Mouse (Mus musculus): ENCODE measurements around the gene Tmc8. TPM values are rescaled to one million over a fixed set of nuclear protein-coding genes. Genes with fewer than 3 reads are reported as not detected.
"Not testable (repeated sequence)": the region's sequence is repeated elsewhere in the genome, so short reads cannot be mapped to it uniquely, and the experiment has no call there.

Gene Tmc8
- polyA plus RNA-seq, 1 experiment from 2014 or later = 18.8 TPM

DNA sequence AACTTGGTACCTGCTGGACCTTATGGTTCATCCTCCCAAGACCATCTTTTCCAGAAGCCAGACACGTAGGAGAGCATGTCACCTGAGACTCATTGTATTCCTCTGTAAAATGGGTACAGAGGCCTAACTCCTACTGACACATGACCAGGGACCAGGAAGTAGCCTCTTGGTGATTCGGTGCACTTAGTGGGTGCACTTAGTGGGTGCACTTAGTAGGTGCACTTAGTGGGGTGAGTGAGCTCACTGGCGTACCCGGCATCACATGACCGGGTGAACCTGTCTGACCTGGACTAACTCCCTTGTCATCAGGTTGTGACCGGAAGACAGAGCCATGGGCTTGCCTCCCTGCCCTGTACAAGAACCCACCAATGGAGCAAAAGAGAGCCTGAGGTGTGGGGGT lies 24.9 kb downstream of the Tmc8 start:
- Histone ChIP-seq H3K4me2 (no peak overlapping the region), H3K9ac (ENCODE audit: low read depth, low read length) (no peak overlapping the region), H3K4me1 (replicated peaks; ENCODE audit: control insufficient read depth, insufficient read depth, low read length) (peaks cover 25% of the 10 kb centered on the region), H3K27me3 (replicated peaks; ENCODE audit: control insufficient read depth, insufficient read depth, low read length) (no peaks in the 10 kb centered on the region), H3K27ac (ENCODE audit: low read depth, low read length) (no peak overlapping the region), H3K9me3 (ENCODE audit: control insufficient read depth, low read length) (no peaks in the 10 kb centered on the region), H3K36me3 (ENCODE audit: control insufficient read depth, insufficient read depth, low read length) (peaks cover 5% of the 10 kb centered on the region; the same call in 1 of the 2 replicates), H3K4me3 (ENCODE audit: low read depth, low read length) (no peak overlapping the region)
- DNase-seq (ENCODE audit: low spot score) (no peak), ATAC-seq (replicated peaks; ENCODE audit: low FRiP score) (no peak)
- WGBS = 95% methylated on average over 6 of the region's 6 CpGs

DNA sequence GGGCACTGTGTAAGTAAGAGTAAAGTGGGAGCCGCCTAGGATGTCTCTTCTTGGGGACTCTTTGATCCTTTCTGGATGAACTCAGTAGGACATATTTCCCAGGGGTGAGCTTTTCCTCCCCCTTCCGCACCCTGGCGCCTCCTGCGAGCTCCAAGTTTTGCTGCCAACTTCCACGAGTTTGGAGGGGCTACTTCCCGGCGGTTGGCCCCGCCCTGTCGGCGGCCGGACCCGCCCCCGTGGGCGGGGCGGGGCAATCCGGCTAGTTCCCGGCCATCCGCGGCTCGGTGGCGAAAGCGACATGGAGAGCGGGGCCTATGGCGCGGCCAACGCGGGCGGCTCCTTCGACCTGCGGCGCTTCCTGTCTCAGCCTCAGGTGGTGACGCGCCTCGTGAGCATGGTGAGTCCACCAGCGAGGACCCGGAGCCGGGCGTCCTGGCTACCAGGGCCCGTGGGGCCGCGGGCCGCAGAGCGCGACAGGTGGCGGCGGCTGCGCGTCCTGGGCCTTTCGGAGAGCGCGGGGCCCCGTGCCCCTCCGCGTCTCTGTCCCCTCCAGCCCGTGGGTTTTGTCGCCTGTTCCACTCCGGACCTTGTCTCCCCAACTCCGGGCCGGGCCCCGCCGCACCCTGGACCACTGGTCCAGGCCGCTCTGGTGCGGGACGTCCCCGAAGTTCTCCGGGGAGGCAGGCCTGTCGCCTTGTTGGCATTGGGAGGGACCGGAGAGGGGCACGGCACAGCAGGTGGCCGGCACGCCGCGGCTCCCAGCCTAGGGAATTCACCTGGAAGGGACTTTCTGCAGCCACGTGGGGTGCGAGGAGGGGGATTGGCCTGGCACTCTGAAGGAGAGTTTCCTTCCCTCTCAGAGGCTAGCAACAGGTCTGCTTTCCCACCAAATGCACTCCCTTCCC lies 27.8 kb downstream of the Tmc8 start, which contains the start of the genes Gm20708 and Syngr2:
Gene Gm20708 (plus strand): TSS at position 262 of the 905 bp plus-strand sequence.
Gene Syngr2 (plus strand): TSS at position 262 of the 905 bp plus-strand sequence.
- Histone ChIP-seq H3K9ac (ENCODE audit: low read depth, low read length) (peak within 1 kb of the TSS; percentile 98), H3K27me3 (replicated peaks; ENCODE audit: control insufficient read depth, insufficient read depth, low read length) (no peaks in the 10 kb centered on the region), H3K4me3 (ENCODE audit: low read depth, low read length) (peak within 1 kb of the TSS; percentile 98), H3K36me3 (ENCODE audit: control insufficient read depth, insufficient read depth, low read length) (peaks cover 25% of the 10 kb centered on the region), H3K9me3 (ENCODE audit: control insufficient read depth, low read length) (no peaks in the 10 kb centered on the region), H3K4me2 (peak within 1 kb of the TSS; percentile 99), H3K27ac (ENCODE audit: low read depth, low read length) (peak within 1 kb of the TSS; percentile 92), H3K4me1 (replicated peaks; ENCODE audit: control insufficient read depth, insufficient read depth, low read length) (peaks cover 22% of the 10 kb centered on the region)
- DNase-seq (ENCODE audit: low spot score) = peak; percentile 86
- under 1% methylated on average over 75 of the region's 75 CpGs for WGBS
- peak; percentile 75 for ATAC-seq (replicated peaks; ENCODE audit: low FRiP score)

DNA sequence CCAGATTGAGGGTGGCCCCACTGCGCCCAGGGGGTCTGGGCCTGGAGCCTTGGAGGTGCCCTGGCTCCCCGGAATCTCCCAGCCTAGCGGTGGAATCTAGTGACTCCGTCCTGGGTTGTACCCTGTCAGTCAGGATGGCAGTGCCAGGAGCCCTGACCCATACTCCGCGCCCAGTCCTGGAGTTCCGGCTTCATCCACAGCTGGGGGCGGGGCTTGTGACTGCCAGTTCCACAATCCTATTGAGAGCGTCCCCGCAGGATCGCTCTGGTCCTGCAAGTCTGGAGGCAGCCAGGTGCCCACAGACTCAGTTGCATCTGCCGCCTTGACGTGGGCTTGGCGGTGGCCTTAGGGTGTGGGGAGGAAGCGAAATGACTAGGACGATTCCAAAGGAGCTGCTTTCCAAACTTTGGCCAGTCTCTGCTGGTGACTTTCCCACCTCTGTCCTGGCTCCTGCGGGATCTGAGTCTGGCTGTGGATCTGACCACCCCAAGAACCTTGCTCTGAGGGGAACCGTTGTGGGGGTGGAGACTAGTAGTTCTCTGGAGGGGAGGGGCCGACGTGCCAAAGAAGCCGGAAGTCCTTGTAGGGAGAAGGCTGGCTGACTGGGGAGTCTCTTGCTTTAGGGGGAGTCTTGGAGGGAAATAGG lies 28.6 kb downstream of the Tmc8 start:
- Histone ChIP-seq H3K27ac (ENCODE audit: low read depth, low read length) (peak overlapping the region; percentile 92), H3K4me3 (ENCODE audit: low read depth, low read length) (peak overlapping the region; percentile 98), H3K9me3 (ENCODE audit: control insufficient read depth, low read length) (no peaks in the 10 kb centered on the region), H3K4me1 (replicated peaks; ENCODE audit: control insufficient read depth, insufficient read depth, low read length) (peaks cover 22% of the 10 kb centered on the region), H3K36me3 (ENCODE audit: control insufficient read depth, insufficient read depth, low read length) (peaks cover 30% of the 10 kb centered on the region), H3K9ac (ENCODE audit: low read depth, low read length) (peak overlapping the region; percentile 98), H3K4me2 (peak overlapping the region; percentile 99), H3K27me3 (replicated peaks; ENCODE audit: control insufficient read depth, insufficient read depth, low read length) (no peaks in the 10 kb centered on the region)
- DNase-seq (ENCODE audit: low spot score) = peak; percentile 82
- WGBS = under 1% methylated on average over 21 of the region's 21 CpGs
- peak; percentile 75 for ATAC-seq (replicated peaks; ENCODE audit: low FRiP score)

DNA sequence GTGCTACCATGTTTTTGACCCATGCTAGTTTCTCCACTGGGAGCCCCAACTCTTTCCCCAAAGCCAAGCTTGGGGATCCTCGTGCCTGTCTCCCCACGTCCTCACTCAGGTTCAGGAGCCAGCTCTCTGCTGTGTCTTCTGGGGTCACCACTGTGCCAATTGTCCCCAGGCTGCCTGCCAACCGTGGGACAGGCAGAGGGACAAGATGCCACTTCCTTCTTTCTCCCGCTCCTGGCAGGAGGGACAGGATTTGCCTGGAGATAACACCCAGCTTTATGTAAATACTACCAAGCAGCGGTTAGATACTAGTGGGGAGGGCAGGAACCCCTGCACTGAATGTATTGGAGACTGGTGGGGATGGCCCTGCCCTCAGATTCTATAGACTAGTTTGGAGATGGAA lies 32.0 kb downstream of the Tmc8 start:
- DNase-seq (ENCODE audit: low spot score) = no peak
- Histone ChIP-seq H3K9me3 (ENCODE audit: control insufficient read depth, low read length) (no peaks in the 10 kb centered on the region), H3K27ac (ENCODE audit: low read depth, low read length) (no peak overlapping the region), H3K4me3 (ENCODE audit: low read depth, low read length) (no peak overlapping the region), H3K27me3 (replicated peaks; ENCODE audit: control insufficient read depth, insufficient read depth, low read length) (no peaks in the 10 kb centered on the region), H3K4me1 (replicated peaks; ENCODE audit: control insufficient read depth, insufficient read depth, low read length) (peaks cover 21% of the 10 kb centered on the region), H3K9ac (ENCODE audit: low read depth, low read length) (no peak overlapping the region), H3K4me2 (no peak overlapping the region), H3K36me3 (ENCODE audit: control insufficient read depth, insufficient read depth, low read length) (peaks cover 47% of the 10 kb centered on the region)
- ATAC-seq (replicated peaks; ENCODE audit: low FRiP score) = no peak
- 71% methylated on average over 5 of the region's 5 CpGs for WGBS

DNA sequence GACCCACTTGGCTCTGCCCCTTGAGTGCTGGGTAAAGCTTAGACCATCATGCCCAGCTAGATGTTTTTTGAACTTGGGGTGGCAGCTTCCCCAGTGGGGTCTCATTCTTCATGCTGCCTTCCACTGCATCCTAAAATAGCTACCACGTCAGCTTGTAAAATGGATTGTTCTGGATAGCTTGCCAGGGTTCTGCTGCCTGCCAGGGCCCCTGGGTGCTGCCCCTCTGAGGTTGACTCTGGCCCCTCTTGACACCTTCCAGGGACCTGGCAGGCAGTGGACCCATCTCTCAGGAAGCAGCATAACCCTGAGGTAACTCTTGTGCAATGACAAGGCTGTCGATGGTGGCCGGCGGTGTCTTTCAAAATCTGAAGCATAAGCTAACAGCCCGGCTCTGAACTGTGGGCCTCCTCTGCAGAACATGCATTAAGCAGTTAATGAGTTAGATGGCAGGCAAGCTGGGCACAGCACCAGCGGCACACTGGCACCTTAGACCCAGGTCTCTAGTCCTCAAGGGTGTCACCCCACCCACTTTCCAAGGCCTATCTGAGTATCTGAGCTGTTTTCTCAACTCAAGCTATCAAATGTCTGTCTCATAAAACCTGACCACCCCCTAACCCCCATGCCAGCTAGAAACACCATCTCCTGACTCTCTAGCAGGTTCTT lies 33.0 kb downstream of the Tmc8 start:
- no peaks in the 10 kb centered on the region for H3K27me3 ChIP-seq (replicated peaks; ENCODE audit: control insufficient read depth, insufficient read depth, low read length)
- H3K4me3 ChIP-seq (ENCODE audit: low read depth, low read length) = no peak overlapping the region
- no peak for DNase-seq (ENCODE audit: low spot score)
- no peak overlapping the region for H3K9ac ChIP-seq (ENCODE audit: low read depth, low read length)
- H3K9me3 ChIP-seq (ENCODE audit: control insufficient read depth, low read length) = no peaks in the 10 kb centered on the region
- H3K36me3 ChIP-seq (ENCODE audit: control insufficient read depth, insufficient read depth, low read length) = peaks cover 48% of the 10 kb centered on the region
- H3K4me1 ChIP-seq (replicated peaks; ENCODE audit: control insufficient read depth, insufficient read depth, low read length) = peaks cover 16% of the 10 kb centered on the region
- no peak for ATAC-seq (replicated peaks; ENCODE audit: low FRiP score)
- WGBS = 83% methylated on average over 6 of the region's 6 CpGs
- no peak overlapping the region for H3K4me2 ChIP-seq
- 0 out of 2 replicates have a peak overlapping the region, but pooled peaks have one; percentile 29 for H3K27ac ChIP-seq (ENCODE audit: low read depth, low read length)

DNA sequence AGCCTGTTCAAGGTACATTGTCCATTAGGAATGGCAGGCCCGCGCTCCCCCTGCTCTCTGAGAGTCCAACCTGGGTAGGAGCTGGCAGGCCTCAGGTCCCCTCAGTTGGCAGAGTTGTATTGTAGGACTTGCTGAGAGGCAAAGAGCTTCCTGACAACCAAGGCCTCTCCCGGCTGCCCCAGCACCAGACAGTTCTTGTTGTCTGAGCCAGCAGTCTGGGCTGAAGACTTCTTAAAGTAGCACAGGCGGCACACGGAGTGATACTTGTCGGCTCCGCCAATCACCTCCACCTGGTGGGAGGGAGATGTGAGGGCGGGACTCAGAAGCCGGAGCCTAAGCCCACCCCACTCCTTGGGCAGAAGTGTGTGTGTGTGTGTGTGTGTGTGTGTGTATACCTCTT lies 34.0 kb downstream of the Tmc8 start:
- ATAC-seq (replicated peaks; ENCODE audit: low FRiP score); H3K9ac ChIP-seq (ENCODE audit: low read depth, low read length); H3K4me2 ChIP-seq; H3K4me3 ChIP-seq (ENCODE audit: low read depth, low read length); H3K4me1 ChIP-seq (replicated peaks; ENCODE audit: control insufficient read depth, insufficient read depth, low read length); DNase-seq (ENCODE audit: low spot score); H3K27me3 ChIP-seq (replicated peaks; ENCODE audit: control insufficient read depth, insufficient read depth, low read length); H3K9me3 ChIP-seq (ENCODE audit: control insufficient read depth, low read length): not testable (repeated sequence)
- 69% methylated on average over 9 of the region's 9 CpGs for WGBS
- H3K27ac ChIP-seq (ENCODE audit: low read depth, low read length) = 0 out of 2 replicates have a peak overlapping the region, but pooled peaks have one; percentile 2
- peaks cover 49% of the 10 kb centered on the region for H3K36me3 ChIP-seq (ENCODE audit: control insufficient read depth, insufficient read depth, low read length)

DNA sequence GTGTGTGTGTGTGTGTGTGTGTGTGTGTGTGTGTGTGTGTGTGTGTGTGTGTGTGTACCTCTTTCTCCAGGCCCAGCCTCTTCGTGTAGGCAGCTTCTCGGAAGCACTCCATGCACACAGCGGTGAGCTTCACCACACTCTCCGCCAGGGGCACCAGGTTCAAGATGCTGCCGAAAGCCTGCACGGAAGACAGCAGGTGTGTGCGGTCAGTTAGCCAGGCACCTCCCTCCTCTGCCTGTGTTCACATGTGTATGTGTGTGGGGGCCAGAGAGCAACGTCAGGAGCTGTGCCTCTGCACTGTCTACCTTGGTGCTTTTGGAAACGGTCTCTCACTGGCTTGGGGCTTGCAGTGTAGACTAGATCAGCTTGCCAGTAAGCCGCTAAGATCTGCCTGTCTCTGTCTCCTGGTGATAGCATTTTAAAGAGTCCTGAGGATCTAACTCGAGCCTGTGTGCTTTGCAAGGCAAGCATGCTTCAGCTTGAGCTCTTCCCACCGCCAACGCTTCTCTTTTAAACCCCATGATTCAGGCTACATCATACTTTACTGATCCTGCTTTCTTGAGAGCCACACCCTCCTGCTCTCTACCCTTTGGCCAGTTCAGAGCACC lies 34.6 kb downstream of the Tmc8 start:
- DNase-seq (ENCODE audit: low spot score) (no peak), ATAC-seq (replicated peaks; ENCODE audit: low FRiP score) (peak; percentile 42; the same call in 1 of the 2 replicates)
- peaks cover 55% of the 10 kb centered on the region for H3K36me3 ChIP-seq (ENCODE audit: control insufficient read depth, insufficient read depth, low read length)
- no peak overlapping the region for H3K4me3 ChIP-seq (ENCODE audit: low read depth, low read length)
- 88% methylated on average over 13 of the region's 13 CpGs for WGBS
- H3K27me3 ChIP-seq (replicated peaks; ENCODE audit: control insufficient read depth, insufficient read depth, low read length) = no peaks in the 10 kb centered on the region
- H3K9ac ChIP-seq (ENCODE audit: low read depth, low read length) = no peak overlapping the region
- H3K27ac ChIP-seq (ENCODE audit: low read depth, low read length) = no peak overlapping the region
- H3K4me2 ChIP-seq = no peak overlapping the region
- peaks cover 3% of the 10 kb centered on the region for H3K4me1 ChIP-seq (replicated peaks; ENCODE audit: control insufficient read depth, insufficient read depth, low read length)
- H3K9me3 ChIP-seq (ENCODE audit: control insufficient read depth, low read length) = no peaks in the 10 kb centered on the region

DNA sequence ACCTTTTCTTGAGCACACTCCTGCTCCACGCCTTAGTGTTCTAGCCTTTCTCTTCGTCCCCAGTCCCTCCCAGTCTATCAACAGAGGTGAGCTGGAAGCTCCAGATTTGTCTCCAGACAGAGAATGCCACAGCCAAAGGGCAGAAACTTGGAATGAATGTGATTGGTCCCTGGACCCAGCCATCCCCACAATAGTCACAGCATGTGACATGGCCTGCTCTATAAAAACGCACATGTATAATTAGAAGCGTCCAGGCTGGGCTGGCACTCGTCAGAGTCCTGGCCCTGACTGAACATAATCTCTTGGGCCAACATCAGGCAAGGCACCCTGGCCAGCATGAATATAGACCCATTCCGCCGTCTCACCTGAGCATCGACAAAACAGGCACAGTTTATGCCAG lies 37.2 kb downstream of the Tmc8 start:
- no peaks in the 10 kb centered on the region for H3K9me3 ChIP-seq (ENCODE audit: control insufficient read depth, low read length)
- no peak overlapping the region for H3K4me3 ChIP-seq (ENCODE audit: low read depth, low read length)
- no peak overlapping the region for H3K4me2 ChIP-seq
- WGBS = 83% methylated on average over 8 of the region's 8 CpGs
- ATAC-seq (replicated peaks; ENCODE audit: low FRiP score) (no peak), DNase-seq (ENCODE audit: low spot score) (no peak)
- H3K27ac ChIP-seq (ENCODE audit: low read depth, low read length) = no peak overlapping the region
- H3K36me3 ChIP-seq (ENCODE audit: control insufficient read depth, insufficient read depth, low read length) = peaks cover 59% of the 10 kb centered on the region
- H3K4me1 ChIP-seq (replicated peaks; ENCODE audit: control insufficient read depth, insufficient read depth, low read length) = peaks cover 13% of the 10 kb centered on the region
- no peak overlapping the region for H3K9ac ChIP-seq (ENCODE audit: low read depth, low read length)
- no peaks in the 10 kb centered on the region for H3K27me3 ChIP-seq (replicated peaks; ENCODE audit: control insufficient read depth, insufficient read depth, low read length)
